Mouse (Mus musculus) megakaryocyte-erythroid progenitor cell, adult 5 weeks (primary cell): ENCODE data around the gene Izumo2. TPM values are rescaled to one million over a fixed set of nuclear protein-coding genes. Genes with fewer than 3 reads are reported as not detected.

Experiments
- polyA plus RNA-seq: library from polyadenylated mRNA; stranded (reverse); fragments of >175 nt; gene quantifications from 2 replicates; pipeline ENCODE4 v1.2.3, GENCODE M21; 2012

Izumo2 gene
- polyA plus RNA-seq = not detected in 2 replicates

GRCm38 (mm10) chr7:44708574-44708973 lies at the start of gene Izumo2:
TSS of gene Izumo2 (plus strand) at chr7:44708742.

GRCm38 (mm10) chr7:44670803-44671202 lies 37.7 kb upstream of the Izumo2 start, which contains the start of gene Myh14:
TSS of gene Myh14 (minus strand) at chr7:44670843.

GRCm38 (mm10) chr7:44748101-44749044 lies 39.8 kb downstream of the Izumo2 start, which contains the start of gene Vrk3:
TSS of gene Vrk3 (plus strand) at chr7:44748413.

GRCm38 (mm10) chr7:44750950-44751349 lies 42.4 kb downstream of the Izumo2 start, which contains the start of gene Zfp473:
TSS of gene Zfp473 (minus strand) at chr7:44751050.

Other genes with a start within 250 kb of the Izumo2 start
- not detected in 2 replicates for gene Aspdh, start 243.4 kb upstream of the Izumo2 start, polyA plus RNA-seq
- 226 and 232 TPM in 2 replicates for gene Josd2, start 240.8 kb upstream of the Izumo2 start, polyA plus RNA-seq
- gene Emc10, start 212.2 kb upstream of the Izumo2 start, polyA plus RNA-seq = 312 and 350 TPM in 2 replicates
- gene Fam71e1, start 212.2 kb upstream of the Izumo2 start, polyA plus RNA-seq = 4.4 and 8.6 TPM in 2 replicates
- gene Mybpc2, start 184.1 kb upstream of the Izumo2 start, polyA plus RNA-seq = 0.10 and 0.13 TPM in 2 replicates
- gene Spib, start 176.7 kb upstream of the Izumo2 start, polyA plus RNA-seq = 5.7 and 20.9 TPM in 2 replicates
- 269 and 288 TPM in 2 replicates for gene Pold1, start 159.9 kb upstream of the Izumo2 start, polyA plus RNA-seq
- 429 and 491 TPM in 2 replicates for gene Nr1h2, start 154.8 kb upstream of the Izumo2 start, polyA plus RNA-seq
- gene Napsa, start 136.4 kb upstream of the Izumo2 start, polyA plus RNA-seq = 114 and 146 TPM in 2 replicates
- 4.8 and 5.4 TPM in 2 replicates for gene Kcnc3, start 118.1 kb upstream of the Izumo2 start, polyA plus RNA-seq
- 0.20 and 0.25 TPM in 2 replicates for gene Myh14, start 37.9 kb upstream of the Izumo2 start, polyA plus RNA-seq
- gene Vrk3, start 39.7 kb downstream of the Izumo2 start, polyA plus RNA-seq = 93.7 and 100 TPM in 2 replicates
- 0.17 and 0.26 TPM in 2 replicates for gene Zfp473, start 42.3 kb downstream of the Izumo2 start, polyA plus RNA-seq
- gene Nup62, start 107.3 kb downstream of the Izumo2 start, polyA plus RNA-seq = 117 and 122 TPM in 2 replicates
- 1.3 and 1.7 TPM in 2 replicates for gene Il4i1, start 107.6 kb downstream of the Izumo2 start, polyA plus RNA-seq
- gene Atf5, start 107.9 kb downstream of the Izumo2 start, polyA plus RNA-seq = 52.4 and 55.2 TPM in 2 replicates
- 312 and 349 TPM in 2 replicates for gene Akt1s1, start 140.2 kb downstream of the Izumo2 start, polyA plus RNA-seq
- gene Tbc1d17, start 140.3 kb downstream of the Izumo2 start, polyA plus RNA-seq = 64.8 and 67.6 TPM in 2 replicates
- gene Pnkp, start 148.4 kb downstream of the Izumo2 start, polyA plus RNA-seq = 86.0 and 118 TPM in 2 replicates
- 237 and 280 TPM in 2 replicates for gene Ptov1, start 161.0 kb downstream of the Izumo2 start, polyA plus RNA-seq
- 336 and 362 TPM in 2 replicates for gene Med25, start 184.0 kb downstream of the Izumo2 start, polyA plus RNA-seq
- 67.0 and 68.3 TPM in 2 replicates for gene Fuz, start 187.3 kb downstream of the Izumo2 start, polyA plus RNA-seq
- 121 TPM in 2 replicates for gene Ap2a1, start 220.8 kb downstream of the Izumo2 start, polyA plus RNA-seq
- 0.04 and 0.15 TPM in 2 replicates for gene Tsks, start 234.5 kb downstream of the Izumo2 start, polyA plus RNA-seq